Mouse (Mus musculus) ES-CJ7 (cell line): ENCODE measurements around the gene Dact2.

Experiments
- DNase-seq: peaks from one replicate; pipeline ENCODE4 v3.0.0; 2011; ENCODE audit warnings: low read depth, low spot score

Dact2 gene

GRCm38 (mm10) chr17:14204061-14204460 lies at the start of gene Dact2:
Gene Dact2, minus strand, starts transcription at chr17:14204304.
- DNase-seq, result peak; percentile 86

- DNase-seq, result peak; percentile 14
Observed at GRCm38 (mm10) chr17:14252456-14252855, 48.4 kb upstream of the Dact2 start.

GRCm38 (mm10) chr17:14250401-14250800 lies 46.3 kb upstream of the Dact2 start:
- no peak for DNase-seq

- DNase-seq, result no peak
Observed at GRCm38 (mm10) chr17:14249595-14249994, 45.5 kb upstream of the Dact2 start.

- DNase-seq, result no peak
Observed at GRCm38 (mm10) chr17:14247931-14248330, 43.8 kb upstream of the Dact2 start.

- no peak for DNase-seq
Observed at GRCm38 (mm10) chr17:14246266-14246665, 42.2 kb upstream of the Dact2 start.

GRCm38 (mm10) chr17:14244195-14244965 lies 40.3 kb upstream of the Dact2 start:
- no peak for DNase-seq

- DNase-seq, result no peak
Observed at GRCm38 (mm10) chr17:14242634-14243033, 38.5 kb upstream of the Dact2 start.

- DNase-seq, result no peak
Observed at GRCm38 (mm10) chr17:14239960-14240359, 35.9 kb upstream of the Dact2 start.

GRCm38 (mm10) chr17:14237134-14237533 lies 33.0 kb upstream of the Dact2 start:
- no peak for DNase-seq

GRCm38 (mm10) chr17:14234774-14235389 lies 30.8 kb upstream of the Dact2 start:
- DNase-seq, result no peak

GRCm38 (mm10) chr17:14233658-14234057 lies 29.6 kb upstream of the Dact2 start:
- DNase-seq, result peak; percentile 36

GRCm38 (mm10) chr17:14232629-14233028 lies 28.5 kb upstream of the Dact2 start:
- DNase-seq, result peak; percentile 72

GRCm38 (mm10) chr17:14230698-14231430 lies 26.8 kb upstream of the Dact2 start:
- DNase-seq, result no peak

GRCm38 (mm10) chr17:14228381-14228780 lies 24.3 kb upstream of the Dact2 start:
- no peak for DNase-seq

- no peak for DNase-seq
Observed at GRCm38 (mm10) chr17:14227601-14228000, 23.5 kb upstream of the Dact2 start.

- no peak for DNase-seq
Observed at GRCm38 (mm10) chr17:14226778-14227177, 22.7 kb upstream of the Dact2 start.

GRCm38 (mm10) chr17:14225982-14226652 lies 22.0 kb upstream of the Dact2 start:
- DNase-seq, result no peak

- peak; percentile 80 for DNase-seq
Observed at GRCm38 (mm10) chr17:14221893-14222615, 17.9 kb upstream of the Dact2 start.

- DNase-seq, result peak; percentile 72
Observed at GRCm38 (mm10) chr17:14220606-14221202, 16.6 kb upstream of the Dact2 start.
